Mouse (Mus musculus) midbrain, embryonic 13.5 days (tissue): ENCODE results near the gene Trim8. TPM values are rescaled to one million over a fixed set of nuclear protein-coding genes. Genes with fewer than 3 reads are reported as not detected.
A peak's percentile ranks its signal among the peaks of the same experiment; 100 is the strongest.

Experiments
- ATAC-seq: fragments of 200-750 bp; cut with Nextera tagmentation; 2 replicates; pipeline ENCODE4 v1.8.0; 2017; ENCODE audit warnings: mild to moderate bottlenecking, moderate TSS enrichment, moderate library complexity
- H3K27ac ChIP-seq: fragments of 300-500 bp; sonication (generic); 2 replicates; pipeline ENCODE4 v1.5.1; 2015; ENCODE audit warnings: inconsistent platforms, mild to moderate bottlenecking, moderate library complexity
- H3K27me3 ChIP-seq: fragments of 300-500 bp; sonication (generic); 2 replicates; pipeline ENCODE4 v1.6.1; 2015; ENCODE audit warnings: mild to moderate bottlenecking, inconsistent platforms
- H3K36me3 ChIP-seq: fragments of 300-500 bp; sonication (generic); 2 replicates; pipeline ENCODE4 v1.6.1; 2015; ENCODE audit warnings: mild to moderate bottlenecking, inconsistent platforms
- H3K4me1 ChIP-seq: fragments of 300-500 bp; sonication (generic); replicated peaks from 2 replicates; pipeline ENCODE4 v1.6.1; 2015; ENCODE audit warnings: inconsistent platforms
- H3K4me2 ChIP-seq: fragments of 300-500 bp; sonication (generic); replicated peaks from 2 replicates; pipeline ENCODE4 v1.6.1; 2015; ENCODE audit warnings: moderate library complexity, mild to moderate bottlenecking, inconsistent platforms
- H3K4me3 ChIP-seq: fragments of 300-500 bp; sonication (generic); replicated peaks from 2 replicates; pipeline ENCODE4 v1.5.1; 2015; ENCODE audit warnings: mild to moderate bottlenecking, inconsistent platforms
- H3K9ac ChIP-seq: fragments of 300-500 bp; sonication (generic); replicated peaks from 2 replicates; pipeline ENCODE4 v1.6.1; 2015; ENCODE audit warnings: mild to moderate bottlenecking, inconsistent platforms
- H3K9me3 ChIP-seq: fragments of 300-500 bp; sonication (generic); 2 replicates; pipeline ENCODE4 v1.6.1; 2016; ENCODE audit warnings: mild to moderate bottlenecking, inconsistent platforms
- WGBS: fragments of 180-500 bp; shearing (Covaris S2); methylation state at CpG from one replicate; pipeline ENCODE4 v1.1.7; 2015; 5-methylcytosine and 5-hydroxymethylcytosine counted together
- polyA plus RNA-seq: library from polyadenylated mRNA; unstranded; fragments of >200 nt; fragmentation: Nextera tagmentation; extraction: Ambion mirVana; gene quantifications from 2 replicates; pipeline ENCODE4 v1.2.1, GENCODE M21; 2015

Trim8 gene
- polyA plus RNA-seq, 1 experiment from 2014 or later = 33.0 TPM

- Histone ChIP-seq H3K4me1 (peaks cover 72% of the 10 kb centered on the region), H3K9me3 (no peaks in the 10 kb centered on the region), H3K4me2 (no peak overlapping the region), H3K36me3 (peaks cover 4% of the 10 kb centered on the region; the same call in 1 of the 2 replicates), H3K27ac (no peak overlapping the region), H3K9ac (no peak overlapping the region), H3K4me3 (no peak overlapping the region), H3K27me3 (no peaks in the 10 kb centered on the region)
- no peak for ATAC-seq
Measured at GRCm38 (mm10) chr19:46521698-46522097, 20.2 kb downstream of the Trim8 start.

- H3K27ac ChIP-seq = no peak overlapping the region
- H3K27me3 ChIP-seq = no peaks in the 10 kb centered on the region
- H3K4me1 ChIP-seq = peaks cover 72% of the 10 kb centered on the region
- H3K9ac ChIP-seq = no peak overlapping the region
- H3K4me2 ChIP-seq = no peak overlapping the region
- 40% methylated on average over 15 of the region's 15 CpGs for WGBS
- no peaks in the 10 kb centered on the region for H3K36me3 ChIP-seq
- no peaks in the 10 kb centered on the region for H3K9me3 ChIP-seq
- no peak for ATAC-seq
- no peak overlapping the region for H3K4me3 ChIP-seq
Measured at GRCm38 (mm10) chr19:46522433-46523044, 21.0 kb downstream of the Trim8 start.

DNA sequence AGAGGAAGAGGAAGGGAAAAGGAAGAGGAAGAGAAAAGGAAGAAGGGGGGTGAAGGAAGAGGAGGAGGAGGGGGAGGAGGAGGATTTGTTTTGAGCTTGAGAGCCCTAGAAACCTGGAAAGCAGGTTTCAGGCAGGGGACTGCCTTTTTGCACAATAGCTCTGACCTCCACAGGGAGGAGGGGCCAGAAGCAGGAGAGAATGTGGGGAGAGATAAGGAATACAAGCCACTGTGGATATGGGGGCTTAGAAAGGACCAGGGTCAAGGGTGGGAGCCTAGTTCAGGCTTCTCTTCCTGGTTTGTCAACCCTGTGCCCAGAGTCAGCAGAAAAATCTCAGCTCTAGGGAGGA lies 21.6 kb downstream of the Trim8 start:
- Histone ChIP-seq H3K4me2 (peak overlapping the region; percentile 49), H3K27me3 (no peaks in the 10 kb centered on the region), H3K9me3 (no peaks in the 10 kb centered on the region), H3K27ac (peak overlapping the region; percentile 86), H3K36me3 (no peaks in the 10 kb centered on the region), H3K4me1 (peaks cover 72% of the 10 kb centered on the region), H3K9ac (peak overlapping the region; percentile 54; the same call in 1 of the 2 replicates), H3K4me3 (peak overlapping the region; percentile 23; the same call in 1 of the 2 replicates)
- no peak for ATAC-seq

- ATAC-seq = peak; percentile 90
Measured at GRCm38 (mm10) chr19:46523480-46524151, 22.1 kb downstream of the Trim8 start.

DNA sequence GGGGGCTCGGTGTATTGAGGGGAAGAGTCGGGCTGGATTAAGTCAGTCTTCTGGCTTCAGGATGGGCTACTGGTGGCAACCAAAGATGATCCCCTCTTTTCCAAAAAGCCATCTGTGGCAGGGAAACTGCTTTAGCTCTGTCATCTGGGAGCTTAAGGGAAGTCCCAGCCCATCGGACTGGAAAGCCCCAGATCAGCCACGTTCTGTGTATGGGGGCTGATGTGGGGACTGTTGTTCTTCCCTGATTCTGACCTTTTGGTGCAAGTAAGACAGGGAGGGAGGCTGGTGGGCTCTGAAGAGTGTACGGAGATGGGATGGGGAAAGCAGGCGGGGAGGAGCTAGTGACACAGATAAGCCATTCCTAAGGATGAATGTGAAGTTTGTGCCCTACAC lies 22.6 kb downstream of the Trim8 start:
- H3K27ac ChIP-seq = peak overlapping the region; percentile 86
- no peaks in the 10 kb centered on the region for H3K27me3 ChIP-seq
- peak overlapping the region; percentile 23 for H3K4me3 ChIP-seq
- H3K4me2 ChIP-seq = peak overlapping the region; percentile 49
- no peaks in the 10 kb centered on the region for H3K9me3 ChIP-seq
- H3K9ac ChIP-seq = peak overlapping the region; percentile 54
- H3K4me1 ChIP-seq = peaks cover 72% of the 10 kb centered on the region
- WGBS = 6% methylated on average over 6 of the region's 6 CpGs
- H3K36me3 ChIP-seq = no peaks in the 10 kb centered on the region
- 0 out of 2 replicates have a peak, but pooled peaks have one; percentile 6 for ATAC-seq

More at GRCm38 (mm10) chr19:46523480-46524151, 22.1 kb downstream of the Trim8 start:
- no peaks in the 10 kb centered on the region for H3K9me3 ChIP-seq
- WGBS = 3% methylated on average over 20 of the region's 20 CpGs
- peak overlapping the region; percentile 23 for H3K4me3 ChIP-seq
- peak overlapping the region; percentile 86 for H3K27ac ChIP-seq
- H3K36me3 ChIP-seq = no peaks in the 10 kb centered on the region
- peaks cover 72% of the 10 kb centered on the region for H3K4me1 ChIP-seq
- H3K9ac ChIP-seq = peak overlapping the region; percentile 54
- peak overlapping the region; percentile 49 for H3K4me2 ChIP-seq
- no peaks in the 10 kb centered on the region for H3K27me3 ChIP-seq

DNA sequence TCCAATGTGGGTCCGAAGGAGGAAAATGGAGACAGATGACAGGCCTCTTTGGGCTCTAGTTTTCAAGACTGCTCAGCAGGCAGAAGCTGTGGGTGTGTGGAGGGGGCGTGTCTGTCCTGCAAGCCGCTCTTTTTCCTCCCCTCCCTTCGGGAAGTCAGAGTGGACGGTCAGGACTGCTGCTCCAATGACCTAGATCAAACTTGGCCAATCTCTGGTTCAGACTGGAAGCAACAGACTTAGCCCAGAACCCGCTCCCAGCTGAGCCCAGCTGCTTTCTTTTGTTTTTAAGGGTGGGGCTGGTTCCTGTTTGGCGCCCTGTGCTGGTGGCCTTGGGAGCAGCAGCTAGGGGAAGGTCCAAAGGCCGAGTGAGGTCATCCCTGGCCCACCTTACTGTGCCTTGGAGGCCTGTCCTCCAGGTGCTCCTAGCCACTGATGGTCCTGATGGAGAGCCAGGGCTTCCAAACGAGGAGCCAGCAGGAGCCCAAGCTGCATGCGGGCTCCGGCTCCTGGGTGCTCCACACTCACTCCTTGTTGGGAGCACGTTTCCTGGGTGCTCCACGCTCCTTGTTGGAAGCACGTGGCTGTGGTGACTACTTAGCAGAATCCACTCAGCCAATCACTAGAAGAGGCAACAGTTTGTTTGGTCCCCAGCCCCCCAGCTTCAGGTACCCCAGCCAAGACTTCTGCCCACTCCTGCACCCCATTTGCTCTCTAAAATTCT lies 23.3 kb downstream of the Trim8 start:
- ATAC-seq = no peak
- H3K4me1 ChIP-seq = peaks cover 75% of the 10 kb centered on the region
- WGBS = 21% methylated on average over 14 of the region's 14 CpGs
- H3K9me3 ChIP-seq = no peaks in the 10 kb centered on the region
- peak overlapping the region; percentile 49 for H3K4me2 ChIP-seq
- H3K27ac ChIP-seq = peak overlapping the region; percentile 86
- H3K36me3 ChIP-seq = no peaks in the 10 kb centered on the region
- H3K9ac ChIP-seq = peak overlapping the region; percentile 54; the same call in 1 of the 2 replicates
- peak overlapping the region; percentile 23; the same call in 1 of the 2 replicates for H3K4me3 ChIP-seq
- no peaks in the 10 kb centered on the region for H3K27me3 ChIP-seq

GRCm38 (mm10) chr19:46525691-46526631 lies 24.5 kb downstream of the Trim8 start:
- ATAC-seq = no peak
- Histone ChIP-seq H3K27ac (peak overlapping the region; percentile 58), H3K9ac (no peak overlapping the region; the same call in 1 of the 2 replicates), H3K4me3 (no peak overlapping the region), H3K4me1 (peaks cover 87% of the 10 kb centered on the region), H3K36me3 (no peaks in the 10 kb centered on the region), H3K4me2 (no peak overlapping the region), H3K9me3 (no peaks in the 10 kb centered on the region), H3K27me3 (no peaks in the 10 kb centered on the region)
- WGBS = 36% methylated on average over 10 of the region's 10 CpGs

DNA sequence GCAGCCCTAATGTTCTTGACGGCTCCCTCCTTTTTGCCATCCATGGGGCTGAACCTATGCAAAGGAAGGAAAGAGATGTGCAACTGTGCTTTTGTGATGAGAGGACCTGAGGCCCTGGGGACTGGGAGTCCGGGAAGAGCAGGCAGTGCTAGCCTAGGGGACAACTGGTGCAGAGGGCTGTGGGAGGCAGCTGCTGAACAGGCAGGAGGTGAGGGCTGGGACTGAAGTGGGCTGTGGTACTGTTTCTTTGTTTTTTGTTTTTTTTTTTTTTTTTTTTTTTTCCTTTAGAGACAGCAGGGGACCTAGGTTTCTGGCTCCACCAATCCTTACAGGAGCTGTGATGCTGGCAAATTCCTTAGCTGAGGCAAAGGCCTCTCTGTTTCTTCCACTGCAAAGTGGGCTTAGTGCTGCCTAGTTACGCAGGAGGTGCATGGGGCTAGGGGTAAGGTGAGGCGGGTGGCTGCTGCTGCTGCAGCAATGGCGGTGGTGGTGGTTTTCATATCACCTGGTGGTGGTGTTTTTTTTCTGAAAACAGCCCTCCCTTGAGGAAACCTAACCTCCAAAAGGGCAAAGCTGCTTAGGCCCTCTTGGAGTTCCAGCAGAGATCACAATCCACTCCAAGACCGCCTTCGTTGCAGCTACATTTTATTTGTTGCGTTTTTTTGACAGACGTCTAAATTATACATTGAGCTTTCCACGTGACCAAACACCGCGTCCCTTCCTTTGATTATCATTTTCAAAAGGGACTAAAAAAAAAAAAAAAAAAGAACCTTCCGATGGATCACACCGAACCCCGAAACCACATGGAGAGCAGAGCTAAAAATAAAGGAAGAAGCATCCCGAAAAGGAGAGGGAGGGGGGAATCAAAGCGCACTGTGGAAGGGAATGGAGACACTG lies 26.4 kb downstream of the Trim8 start:
- Histone ChIP-seq H3K27me3 (no peaks in the 10 kb centered on the region), H3K36me3 (no peaks in the 10 kb centered on the region), H3K9ac (peak overlapping the region; percentile 60), H3K9me3 (no peaks in the 10 kb centered on the region), H3K4me3 (peak overlapping the region; percentile 25), H3K27ac (peak overlapping the region; percentile 90), H3K4me2 (peak overlapping the region; percentile 60), H3K4me1 (peaks cover 100% of the 10 kb centered on the region)
- WGBS = 5% methylated on average over 17 of the region's 17 CpGs
- ATAC-seq = no peak

- Histone ChIP-seq H3K27me3 (no peaks in the 10 kb centered on the region), H3K4me3 (peak overlapping the region; percentile 25), H3K36me3 (no peaks in the 10 kb centered on the region), H3K9ac (peak overlapping the region; percentile 60), H3K4me2 (peak overlapping the region; percentile 60), H3K4me1 (peaks cover 100% of the 10 kb centered on the region), H3K9me3 (no peaks in the 10 kb centered on the region), H3K27ac (peak overlapping the region; percentile 90)
- WGBS = under 1% methylated on average over 20 of the region's 20 CpGs
- peak; percentile 69 for ATAC-seq
Measured at GRCm38 (mm10) chr19:46528529-46529213, 27.2 kb downstream of the Trim8 start.
